14 mouse cellular contexts compared by ENCODE assay signal in genomic region chr1:39895097-39895496, GRCm38 (mm10). TPM values are rescaled to one million over a fixed set of nuclear protein-coding genes. Genes with fewer than 3 reads are reported as not detected.
DNase-seq lines count a peak whose midpoint lies in the region; ATAC-seq lines count a peak whose summit lies in the region.
"Had no signal": no experiment of that assay in that cellular context is flagged by ENCODE, and none has a peak within 500 bp of the region (broad histone marks: within the 10 kb centered on the region; RNA-seq: fewer than 3 reads in every experiment).

No protein-coding gene starts in this region.

- no peaks in the 10 kb centered on the region for H3K27me3 ChIP-seq in lung, embryonic 16.5 days (ENCODE audit: control insufficient read depth, insufficient read depth, low read depth, low read length)
- H3K27me3 ChIP-seq in stomach, embryonic 16.5 days (ENCODE audit: control insufficient read depth, insufficient read depth, low read length), result no peaks in the 10 kb centered on the region
- H3K27me3 ChIP-seq in midbrain, embryonic 10.5 days (ENCODE audit: low read depth, poor library complexity, severe bottlenecking), result peaks cover 28% of the 10 kb centered on the region

- H3K36me3 ChIP-seq in lung, embryonic 16.5 days (ENCODE audit: control insufficient read depth, insufficient read depth, low read length), result no peaks in the 10 kb centered on the region
- H3K36me3 ChIP-seq in stomach, embryonic 16.5 days (ENCODE audit: control insufficient read depth, insufficient read depth, low read length), result no peaks in the 10 kb centered on the region
- H3K36me3 ChIP-seq in midbrain, embryonic 10.5 days, result no peaks in the 10 kb centered on the region

- WGBS in lung, embryonic 16.5 days, result 24% methylated on average over 2 of the region's 2 CpGs
- WGBS in stomach, embryonic 16.5 days, result 8% methylated on average over 2 of the region's 2 CpGs
- WGBS in midbrain, embryonic 10.5 days, result 43% methylated on average over 2 of the region's 2 CpGs

- ATAC-seq in lung, embryonic 16.5 days (ENCODE audit: low read depth), result peak; percentile 36; the same call in 1 of the 2 replicates
- ATAC-seq in stomach, embryonic 16.5 days (ENCODE audit: insufficient read depth, low FRiP score), result peak; percentile 86; the same call in 1 of the 2 replicates
- ATAC-seq in inflammation-experienced regulatory T-cells, adult 6 months, result no peak

- no peaks in the 10 kb centered on the region for H3K9me3 ChIP-seq in lung, embryonic 16.5 days (ENCODE audit: control insufficient read depth, low read length)
- H3K9me3 ChIP-seq in stomach, embryonic 16.5 days (replicated peaks; ENCODE audit: control insufficient read depth, low read length), result no peaks in the 10 kb centered on the region
- no peaks in the 10 kb centered on the region for H3K9me3 ChIP-seq in midbrain, embryonic 10.5 days (replicated peaks)

- no peak overlapping the region for H3K27ac ChIP-seq in lung, embryonic 16.5 days (ENCODE audit: low read length)
- H3K27ac ChIP-seq in stomach, embryonic 16.5 days (ENCODE audit: low read length), result no peak overlapping the region
- no peak overlapping the region for H3K27ac ChIP-seq in midbrain, embryonic 10.5 days (replicated peaks)
- H3K27ac ChIP-seq: kidney, postnatal 0 days had no signal

- peaks cover 11% of the 10 kb centered on the region for H3K4me1 ChIP-seq in lung, embryonic 16.5 days (replicated peaks; ENCODE audit: control insufficient read depth, insufficient read depth, low read length)
- peaks cover 6% of the 10 kb centered on the region for H3K4me1 ChIP-seq in stomach, embryonic 16.5 days (ENCODE audit: control insufficient read depth, insufficient read depth, low read length)
- H3K4me1 ChIP-seq in midbrain, embryonic 10.5 days, result peaks cover 9% of the 10 kb centered on the region

- peak; percentile 35 to 66 for DNase-seq in heart, adult 18-20 months
- no peak for DNase-seq in heart, adult 9 months (ENCODE audit: low spot score in 2 of 2)
- no peak for DNase-seq in lung, postnatal 14 days
- peak; percentile 65 for DNase-seq in brain, adult 2 months (ENCODE audit: low read depth, low spot score)
- DNase-seq in midbrain, embryonic 10.5 days (ENCODE audit: low spot score), result no peak
- DNase-seq: cerebellum, adult 9-11 months; layer of hippocampus, postnatal 36 days; liver; midbrain, embryonic 14.5 days; right cerebral cortex, postnatal 14 days had no signal

- H3K4me2 ChIP-seq in lung, embryonic 16.5 days (ENCODE audit: low read depth, low read length), result no peak overlapping the region
- no peak overlapping the region for H3K4me2 ChIP-seq in stomach, embryonic 16.5 days (ENCODE audit: low read depth, low read length)

- no peak overlapping the region for H3K4me3 ChIP-seq in lung, embryonic 16.5 days (ENCODE audit: low read length)
- H3K4me3 ChIP-seq in stomach, embryonic 16.5 days (replicated peaks; ENCODE audit: low read length), result no peak overlapping the region
- H3K4me3 ChIP-seq in midbrain, embryonic 10.5 days, result no peak overlapping the region

- H3K9ac ChIP-seq in lung, embryonic 16.5 days (ENCODE audit: low read length), result no peak overlapping the region
- H3K9ac ChIP-seq in stomach, embryonic 16.5 days (ENCODE audit: low read length), result no peak overlapping the region

RNA-seq across cellular contexts. Expression of gene Map4k4, which starts 5.6 kb away (rescaled TPM):
- total RNA-seq in heart, adult 18-20 months (2021), result 100 to 1,000 TPM; 108 to 109 TPM
- polyA plus RNA-seq in lung, embryonic 16.5 days (2015; fragmentation: Nextera tagmentation; extraction: Ambion mirVana), result 20.9 and 21.6 TPM in 2 replicates
- 15.3 and 16.2 TPM in 2 replicates for polyA plus RNA-seq in stomach, embryonic 16.5 days (2015; fragmentation: Nextera tagmentation; extraction: Ambion mirVana)
- polyA plus RNA-seq in inflammation-experienced regulatory T-cells, adult 6 months (2017; shearing (Covaris generic)), result 10 to 100 TPM; 16.0 to 44.7 (median 36.6) TPM
- 25.1 and 37.8 TPM in 2 replicates for polyA plus RNA-seq in midbrain, embryonic 10.5 days (2016; fragmentation: Nextera tagmentation; extraction: Ambion mirVana)

Comparison
In these comparisons a context has a peak if more than half of its experiments do, and no peak if none do; other contexts are left out.
1. DNase-seq: peak in heart, adult 18-20 months (2 of 2) and brain, adult 2 months (single experiment); none in heart, adult 9 months (0 of 2), lung, postnatal 14 days (single experiment) and midbrain, embryonic 10.5 days (single experiment).